In the genomic region with DNA sequence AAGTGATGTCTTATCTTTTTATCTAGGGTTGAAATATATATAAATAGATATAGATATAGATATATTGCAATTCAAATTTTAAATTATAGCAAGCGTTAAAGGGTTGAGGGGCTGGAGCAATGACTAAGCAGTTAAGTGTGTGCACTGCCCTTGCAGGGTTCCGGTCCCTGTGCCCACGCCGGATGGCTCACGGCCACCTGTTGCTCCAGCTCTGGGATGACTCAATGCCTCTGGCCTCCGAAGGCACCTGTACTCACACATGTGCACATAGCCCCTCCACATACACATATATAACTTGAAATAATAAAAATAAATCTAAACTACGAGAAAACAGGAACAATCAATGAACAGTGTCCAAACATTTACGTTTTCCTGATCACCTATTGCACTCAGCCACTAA, we compare ENCODE assay signal across 13 mouse cellular contexts.
"Had no signal": no experiment of that assay in that cellular context is flagged by ENCODE, and none has a peak within 500 bp of the region (broad histone marks: within the 10 kb centered on the region; RNA-seq: fewer than 3 reads in every experiment).

No protein-coding gene starts in this region.

- H3K4me1 ChIP-seq: intestine, embryonic 15.5 days had no signal

- H3K9me3 ChIP-seq: intestine, embryonic 15.5 days; midbrain, embryonic 13.5 days; neural tube, embryonic 12.5 days had no signal

- H3K27me3 ChIP-seq: intestine, embryonic 15.5 days; limb, embryonic 12.5 days; midbrain, embryonic 13.5 days; neural tube, embryonic 12.5 days had no signal

- H3K36me3 ChIP-seq: intestine, embryonic 15.5 days; limb, embryonic 12.5 days; midbrain, embryonic 13.5 days; neural tube, embryonic 12.5 days had no signal

- ATAC-seq: intestine, embryonic 15.5 days; midbrain, embryonic 13.5 days had no signal

- H3K4me3 ChIP-seq: intestine, embryonic 15.5 days; layer of hippocampus, adult 2 months; limb, embryonic 12.5 days; midbrain, embryonic 13.5 days; neural tube, embryonic 12.5 days had no signal

- H3K9ac ChIP-seq: intestine, embryonic 15.5 days; limb, embryonic 12.5 days; liver, embryonic 14.5 days; midbrain, embryonic 13.5 days; neural tube, embryonic 12.5 days had no signal

- H3K4me2 ChIP-seq: intestine, embryonic 15.5 days; limb, embryonic 12.5 days; midbrain, embryonic 13.5 days; neural tube, embryonic 12.5 days had no signal

- H3K27ac ChIP-seq: intestine, embryonic 15.5 days; layer of hippocampus, adult 2 months; liver, embryonic 14.5 days; midbrain, embryonic 13.5 days; neural tube, embryonic 12.5 days had no signal

- DNase-seq: kidney, adult 18-20 months; kidney, postnatal 10 days; kidney, postnatal 4 days; liver; lung, adult 18-20 months; lung, postnatal 36 days; thymus, postnatal 36 days had no signal
